Mouse (Mus musculus): Measurements from ENCODE around the gene Phf2. TPM values are rescaled to one million over a fixed set of nuclear protein-coding genes. Genes with fewer than 3 reads are reported as not detected.

Phf2 gene
- polyA plus RNA-seq (2015; fragmentation: Nextera tagmentation; extraction: Ambion mirVana): 2.7 and 2.9 TPM in 2 replicates

GRCm38 (mm10) chr13:48870771-48871731 is at the start of gene Phf2:
Gene Phf2 (minus strand): TSS chr13:48871119.
- peak; percentile 11; the same call in 1 of the 2 replicates for ATAC-seq (ENCODE audit: low FRiP score, low TSS enrichment)
- peak within 1 kb of the TSS; percentile 94 for H3K4me2 ChIP-seq (replicated peaks; ENCODE audit: low read depth)

GRCm38 (mm10) chr13:48919756-48920415 is 49.0 kb upstream of the Phf2 start:
- Histone ChIP-seq H3K27me3 (ENCODE audit: control insufficient read depth, insufficient read depth, low read length) (no peaks in the 10 kb centered on the region), H3K9ac (ENCODE audit: low read length) (no peak overlapping the region), H3K36me3 (ENCODE audit: control insufficient read depth, insufficient read depth, low read length) (peaks cover 20% of the 10 kb centered on the region), H3K9me3 (ENCODE audit: control insufficient read depth, low read length) (no peaks in the 10 kb centered on the region), H3K4me3 (ENCODE audit: low read depth, low read length) (no peak overlapping the region), H3K4me2 (replicated peaks; ENCODE audit: low read depth) (no peak overlapping the region), H3K27ac (replicated peaks) (no peak overlapping the region), H3K4me1 (replicated peaks; ENCODE audit: control insufficient read depth, insufficient read depth) (no peaks in the 10 kb centered on the region)
- TF ChIP-seq EP300 (optimal IDR thresholded peaks at IDR 0.05) (no peak), CTCF (IDR thresholded peaks at IDR 0.05; ENCODE audit: low read depth) (no peak)
- DNase-seq (ENCODE audit: low spot score) (no peak), ATAC-seq (ENCODE audit: low FRiP score, low TSS enrichment) (peak; percentile 62)
- WGBS: 62% methylated on average over 7 of the region's 7 CpGs

More at GRCm38 (mm10) chr13:48870771-48871731, at the start of gene Phf2:
- no peak for TF ChIP-seq EP300 (optimal IDR thresholded peaks at IDR 0.05)
- Histone ChIP-seq H3K9ac (ENCODE audit: low read length) (peak within 1 kb of the TSS; percentile 100), H3K27ac (replicated peaks) (peak within 1 kb of the TSS; percentile 97), H3K4me3 (ENCODE audit: low read depth, low read length) (peak within 1 kb of the TSS; percentile 83), H3K9me3 (ENCODE audit: control insufficient read depth, low read length) (no peaks in the 10 kb centered on the region), H3K36me3 (ENCODE audit: control insufficient read depth, insufficient read depth, low read length) (no peaks in the 10 kb centered on the region), H3K27me3 (ENCODE audit: control insufficient read depth, insufficient read depth, low read length) (no peaks in the 10 kb centered on the region), H3K4me1 (replicated peaks; ENCODE audit: control insufficient read depth, insufficient read depth) (peaks cover 19% of the 10 kb centered on the region)
- whole genome bisulfite sequencing: 1% methylated on average over 19 of the region's 117 CpGs
- peak; percentile 51 for DNase-seq (ENCODE audit: low spot score)

- H3K9me3 ChIP-seq (ENCODE audit: control insufficient read depth, low read length): no peaks in the 10 kb centered on the region
- ATAC-seq (ENCODE audit: low FRiP score, low TSS enrichment) (no peak), DNase-seq (ENCODE audit: low spot score) (no peak)
- H3K27me3 ChIP-seq (ENCODE audit: control insufficient read depth, insufficient read depth, low read length): no peaks in the 10 kb centered on the region
- H3K4me1 ChIP-seq (replicated peaks; ENCODE audit: control insufficient read depth, insufficient read depth): no peaks in the 10 kb centered on the region
- WGBS: 95% methylated on average over 3 of the region's 3 CpGs
- no peak overlapping the region for H3K9ac ChIP-seq (ENCODE audit: low read length)
- H3K4me2 ChIP-seq (replicated peaks; ENCODE audit: low read depth): no peak overlapping the region
- TF ChIP-seq CTCF (IDR thresholded peaks at IDR 0.05; ENCODE audit: low read depth) (no peak), EP300 (optimal IDR thresholded peaks at IDR 0.05) (no peak)
- no peak overlapping the region for H3K4me3 ChIP-seq (ENCODE audit: low read depth, low read length)
- no peak overlapping the region for H3K27ac ChIP-seq (replicated peaks)
- H3K36me3 ChIP-seq (ENCODE audit: control insufficient read depth, insufficient read depth, low read length): peaks cover 30% of the 10 kb centered on the region
Measured at GRCm38 (mm10) chr13:48917113-48917599, 46.2 kb upstream of the Phf2 start.

GRCm38 (mm10) chr13:48913680-48914079 is 42.8 kb upstream of the Phf2 start:
- no peak overlapping the region for H3K9ac ChIP-seq (ENCODE audit: low read length)
- 49% methylated on average over 1 of the region's 1 CpGs for WGBS
- DNase-seq (ENCODE audit: low spot score): no peak
- TF ChIP-seq CTCF (IDR thresholded peaks at IDR 0.05; ENCODE audit: low read depth) (no peak), EP300 (optimal IDR thresholded peaks at IDR 0.05) (no peak)
- H3K4me1 ChIP-seq (replicated peaks; ENCODE audit: control insufficient read depth, insufficient read depth): no peaks in the 10 kb centered on the region
- no peak for ATAC-seq (ENCODE audit: low FRiP score, low TSS enrichment)
- no peaks in the 10 kb centered on the region for H3K27me3 ChIP-seq (ENCODE audit: control insufficient read depth, insufficient read depth, low read length)
- peaks cover 36% of the 10 kb centered on the region for H3K36me3 ChIP-seq (ENCODE audit: control insufficient read depth, insufficient read depth, low read length)
- no peak overlapping the region for H3K4me2 ChIP-seq (replicated peaks; ENCODE audit: low read depth)
- H3K27ac ChIP-seq (replicated peaks): no peak overlapping the region
- H3K4me3 ChIP-seq (ENCODE audit: low read depth, low read length): no peak overlapping the region
- no peaks in the 10 kb centered on the region for H3K9me3 ChIP-seq (ENCODE audit: control insufficient read depth, low read length)

- Histone ChIP-seq H3K4me3 (ENCODE audit: low read depth, low read length) (no peak overlapping the region), H3K4me2 (replicated peaks; ENCODE audit: low read depth) (no peak overlapping the region), H3K27me3 (ENCODE audit: control insufficient read depth, insufficient read depth, low read length) (no peaks in the 10 kb centered on the region), H3K36me3 (ENCODE audit: control insufficient read depth, insufficient read depth, low read length) (peaks cover 40% of the 10 kb centered on the region), H3K27ac (replicated peaks) (no peak overlapping the region), H3K9me3 (ENCODE audit: control insufficient read depth, low read length) (no peaks in the 10 kb centered on the region), H3K4me1 (replicated peaks; ENCODE audit: control insufficient read depth, insufficient read depth) (no peaks in the 10 kb centered on the region), H3K9ac (ENCODE audit: low read length) (no peak overlapping the region)
- WGBS: 68% methylated on average over 3 of the region's 3 CpGs
- TF ChIP-seq CTCF (IDR thresholded peaks at IDR 0.05; ENCODE audit: low read depth) (no peak), EP300 (optimal IDR thresholded peaks at IDR 0.05) (no peak)
- DNase-seq (ENCODE audit: low spot score) (no peak), ATAC-seq (ENCODE audit: low FRiP score, low TSS enrichment) (no peak)
Measured at GRCm38 (mm10) chr13:48913141-48913540, 42.2 kb upstream of the Phf2 start.

All from stomach, postnatal 0 days (tissue).